Mouse (Mus musculus): Measurements from ENCODE around the gene Ugt1a7c. TPM values are rescaled to one million over a fixed set of nuclear protein-coding genes. Genes with fewer than 3 reads are reported as not detected.
"Not testable (repeated sequence)": the region's sequence is repeated elsewhere in the genome, so short reads cannot be mapped to it uniquely, and the experiment has no call there.

The Ugt1a7c gene
- total RNA-seq, 2 experiments from 2014 or later = 0.44 to 0.59 TPM

- no peak for DNase-seq (ENCODE audit: low spot score in 2 of 2)
- Histone ChIP-seq H3K27ac (no peak overlapping the region), H3K4me3 (no peak overlapping the region)
- no peak for TF ChIP-seq CTCF (conservative IDR thresholded peaks at IDR 0.05)
These were observed 121.7 kb downstream of the Ugt1a7c start for GRCm38 (mm10) chr1:88216551-88216950.

- DNase-seq (ENCODE audit: low spot score in 2 of 2) = no peak
- Histone ChIP-seq H3K4me3 (no peak overlapping the region), H3K27ac (no peak overlapping the region)
- peak; percentile 50 for TF ChIP-seq CTCF (conservative IDR thresholded peaks at IDR 0.05)
These were observed 122.3 kb downstream of the Ugt1a7c start for GRCm38 (mm10) chr1:88217144-88217543.

DNA sequence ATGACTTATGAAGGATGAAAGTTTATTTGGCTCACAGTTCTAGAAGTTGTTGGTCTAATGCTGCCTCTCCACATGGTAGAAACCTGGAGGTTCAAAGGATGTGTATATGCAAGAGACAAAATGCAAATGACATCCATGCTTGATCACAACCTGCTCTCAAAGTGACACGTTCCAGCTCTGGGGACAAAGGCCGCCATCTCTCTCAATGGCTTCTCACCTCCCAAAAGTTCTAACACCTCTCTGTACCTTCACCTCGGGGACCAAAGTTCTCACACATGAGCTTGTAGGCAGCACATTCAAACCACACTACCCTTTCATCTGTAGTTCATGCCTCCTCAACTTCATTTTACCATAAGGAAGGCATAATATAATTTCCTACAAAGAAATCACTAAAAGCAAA lies 122.7 kb downstream of the Ugt1a7c start:
- DNase-seq (ENCODE audit: low spot score in 2 of 2) = no peak
- no peak for TF ChIP-seq CTCF (conservative IDR thresholded peaks at IDR 0.05)
- Histone ChIP-seq H3K4me3 (no peak overlapping the region), H3K27ac (no peak overlapping the region)

- TF ChIP-seq CTCF (conservative IDR thresholded peaks at IDR 0.05) = no peak
- peak in 1 of 2 experiments; percentile 12 for DNase-seq (ENCODE audit: low spot score in 2 of 2)
- Histone ChIP-seq H3K27ac (no peak overlapping the region), H3K4me3 (no peak overlapping the region)
These were observed 123.2 kb downstream of the Ugt1a7c start for GRCm38 (mm10) chr1:88218051-88218450.

- TF ChIP-seq CTCF (conservative IDR thresholded peaks at IDR 0.05) = no peak
- Histone ChIP-seq H3K27ac (no peak overlapping the region), H3K4me3 (no peak overlapping the region)
- no peak for DNase-seq (ENCODE audit: low spot score in 2 of 2)
These were observed 123.7 kb downstream of the Ugt1a7c start for GRCm38 (mm10) chr1:88218591-88218990.

- Histone ChIP-seq H3K27ac (no peak overlapping the region), H3K4me3 (no peak overlapping the region)
- no peak for DNase-seq (ENCODE audit: low spot score in 2 of 2)
- TF ChIP-seq CTCF (conservative IDR thresholded peaks at IDR 0.05) = no peak
These were observed 124.2 kb downstream of the Ugt1a7c start for GRCm38 (mm10) chr1:88219054-88219453.

DNA sequence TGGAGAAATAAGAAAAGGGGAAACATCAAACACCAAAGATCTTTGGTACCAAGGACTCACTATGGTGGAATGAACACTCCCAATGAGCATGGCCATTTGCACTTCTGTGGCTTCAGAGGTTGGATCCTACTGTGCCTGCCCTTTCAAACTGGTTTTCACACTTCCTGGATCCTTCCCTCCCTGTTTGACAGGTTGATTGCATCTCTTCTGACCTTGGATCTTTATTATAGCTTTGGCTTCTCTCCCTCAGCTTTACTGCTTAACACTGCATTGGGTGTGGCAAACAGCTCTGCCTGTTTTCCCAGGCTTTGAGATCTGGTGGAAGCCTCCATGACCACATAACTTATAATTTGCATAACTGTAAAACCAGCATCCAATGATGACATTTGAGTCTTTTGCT lies 125.5 kb downstream of the Ugt1a7c start:
- Histone ChIP-seq H3K27ac (no peak overlapping the region), H3K4me3 (no peak overlapping the region)
- no peak for TF ChIP-seq CTCF (conservative IDR thresholded peaks at IDR 0.05)
- DNase-seq (ENCODE audit: low spot score in 2 of 2) = no peak

- no peak overlapping the region for H3K4me3 ChIP-seq
- TF ChIP-seq CTCF (conservative IDR thresholded peaks at IDR 0.05) = no peak
- DNase-seq (ENCODE audit: low spot score in 2 of 2) = no peak
These were observed 127.4 kb downstream of the Ugt1a7c start for GRCm38 (mm10) chr1:88222216-88222615.

GRCm38 (mm10) chr1:88223011-88223515 lies 128.2 kb downstream of the Ugt1a7c start:
- not testable (repeated sequence) for DNase-seq (ENCODE audit: low spot score in 2 of 2); H3K4me3 ChIP-seq; H3K27ac ChIP-seq

More at GRCm38 (mm10) chr1:88222216-88222615, 127.4 kb downstream of the Ugt1a7c start:
- no peak overlapping the region for H3K27ac ChIP-seq

DNA sequence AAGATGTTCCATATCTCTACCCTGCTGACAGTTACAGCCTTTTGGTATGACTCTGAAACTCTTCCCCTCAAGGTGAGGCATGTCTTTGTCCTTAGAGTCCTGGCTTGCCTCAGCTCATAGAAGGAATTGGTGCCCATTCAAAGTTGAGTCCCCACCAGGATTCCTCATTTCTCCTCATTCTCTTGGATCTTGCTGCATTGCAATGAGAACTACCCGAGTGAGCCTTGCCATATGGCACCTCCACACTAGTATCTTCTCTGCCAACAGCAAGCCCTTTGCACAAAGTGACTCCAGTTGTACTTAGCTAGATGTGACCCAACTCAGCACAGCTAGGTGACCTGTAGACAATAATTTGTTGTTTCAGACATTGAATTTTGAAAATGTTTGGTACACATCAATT lies 128.7 kb downstream of the Ugt1a7c start:
- TF ChIP-seq CTCF (conservative IDR thresholded peaks at IDR 0.05) = no peak
- H3K27ac ChIP-seq = no peak overlapping the region
- H3K4me3 ChIP-seq = no peak overlapping the region
- no peak for DNase-seq (ENCODE audit: low spot score in 2 of 2)

- Histone ChIP-seq H3K4me3 (no peak overlapping the region), H3K27ac (no peak overlapping the region)
- no peak for DNase-seq (ENCODE audit: low spot score in 2 of 2)
- TF ChIP-seq CTCF (conservative IDR thresholded peaks at IDR 0.05) = no peak
These were observed 129.3 kb downstream of the Ugt1a7c start for GRCm38 (mm10) chr1:88224029-88224776.

GRCm38 (mm10) chr1:88225301-88225700 lies 130.4 kb downstream of the Ugt1a7c start:
- DNase-seq (ENCODE audit: low spot score in 2 of 2); H3K27ac ChIP-seq; H3K4me3 ChIP-seq: not testable (repeated sequence)

GRCm38 (mm10) chr1:88225741-88226140 lies 130.9 kb downstream of the Ugt1a7c start:
- no peak for TF ChIP-seq CTCF (conservative IDR thresholded peaks at IDR 0.05)
- H3K27ac ChIP-seq = no peak overlapping the region
- H3K4me3 ChIP-seq = no peak overlapping the region
- no peak for DNase-seq (ENCODE audit: low spot score in 2 of 2)
